Mouse (Mus musculus): ENCODE data around the gene Rab13.

The Rab13 gene

GRCm38 (mm10) chr3:90256731-90257530 is 43.4 kb downstream of the Rab13 start:
- DNase-seq (ENCODE audit: low read depth, low spot score), result no peak

GRCm38 (mm10) chr3:90258521-90258920 is 45.0 kb downstream of the Rab13 start:
- DNase-seq (ENCODE audit: low read depth, low spot score), result no peak

GRCm38 (mm10) chr3:90263121-90263771 is 49.8 kb downstream of the Rab13 start:
- DNase-seq (ENCODE audit: low read depth, low spot score), result no peak

- DNase-seq (ENCODE audit: low read depth, low spot score), result no peak
Observed at GRCm38 (mm10) chr3:90264687-90265033, 51.2 kb downstream of the Rab13 start.

GRCm38 (mm10) chr3:90265034-90265931 is 51.8 kb downstream of the Rab13 start, which contains the start of gene Dennd4b:
Gene Dennd4b, plus strand, starts transcription at chr3:90265185.
- peak; percentile 92 for DNase-seq (ENCODE audit: low read depth, low spot score)

- DNase-seq (ENCODE audit: low read depth, low spot score), result peak; percentile 20
Observed at GRCm38 (mm10) chr3:90265932-90266741, 52.6 kb downstream of the Rab13 start.

- no peak for DNase-seq (ENCODE audit: low read depth, low spot score)
Observed at GRCm38 (mm10) chr3:90266901-90267775, 53.6 kb downstream of the Rab13 start.

GRCm38 (mm10) chr3:90268190-90268589 is 54.7 kb downstream of the Rab13 start:
- no peak for DNase-seq (ENCODE audit: low read depth, low spot score)

GRCm38 (mm10) chr3:90268971-90269370 is 55.5 kb downstream of the Rab13 start:
- DNase-seq (ENCODE audit: low read depth, low spot score), result no peak

- DNase-seq (ENCODE audit: low read depth, low spot score), result no peak
Observed at GRCm38 (mm10) chr3:90270784-90271183, 57.3 kb downstream of the Rab13 start.

- peak; percentile 67 for DNase-seq (ENCODE audit: low read depth, low spot score)
Observed at GRCm38 (mm10) chr3:90272170-90272569, 58.7 kb downstream of the Rab13 start.

GRCm38 (mm10) chr3:90273855-90274254 is 60.4 kb downstream of the Rab13 start:
- peak; percentile 52 for DNase-seq (ENCODE audit: low read depth, low spot score)

- DNase-seq (ENCODE audit: low read depth, low spot score), result no peak
Observed at GRCm38 (mm10) chr3:90275286-90275685, 61.8 kb downstream of the Rab13 start.
